In genomic region chr9:121354792-121355390, GRCm38 (mm10) we compare ENCODE assay signal across 8 mouse cellular contexts. TPM values are rescaled to one million over a fixed set of nuclear protein-coding genes. Genes with fewer than 3 reads are reported as not detected.
DNase-seq lines count a peak whose midpoint lies in the region; ATAC-seq and TF ChIP-seq lines count a peak whose summit lies in the region.

No protein-coding gene starts in this region.

- ATAC-seq in midbrain, embryonic 11.5 days (ENCODE audit: low FRiP score) = no peak
- no peak for ATAC-seq in heart, embryonic 12.5 days (ENCODE audit: insufficient number of reproducible peaks, low FRiP score)
- ATAC-seq in limb, embryonic 14.5 days (ENCODE audit: low FRiP score, low read depth) = no peak

- H3K4me1 ChIP-seq in midbrain, embryonic 10.5 days = peaks cover 72% of the 10 kb centered on the region
- peaks cover 26% of the 10 kb centered on the region for H3K4me1 ChIP-seq in midbrain, embryonic 11.5 days (ENCODE audit: control insufficient read depth, insufficient read depth, low read length)
- H3K4me1 ChIP-seq in bone marrow, adult 2 months (ENCODE audit: control insufficient read depth, insufficient read depth, low read length) = peaks cover 6% of the 10 kb centered on the region; the same call in 1 of the 2 replicates
- H3K4me1 ChIP-seq in heart, embryonic 12.5 days (replicated peaks) = peaks cover 87% of the 10 kb centered on the region
- H3K4me1 ChIP-seq in limb, embryonic 14.5 days (ENCODE audit: control insufficient read depth, insufficient read depth, low read length) = peaks cover 54% of the 10 kb centered on the region

- 81% methylated on average over 4 of the region's 4 CpGs for WGBS in midbrain, embryonic 10.5 days
- 83% methylated on average over 4 of the region's 4 CpGs for WGBS in midbrain, embryonic 11.5 days
- 76% methylated on average over 4 of the region's 4 CpGs for WGBS in bone marrow, adult 2 months
- WGBS in heart, embryonic 12.5 days = 73% methylated on average over 4 of the region's 4 CpGs
- 75% methylated on average over 4 of the region's 4 CpGs for WGBS in limb, embryonic 14.5 days

- no peak overlapping the region for H3K9ac ChIP-seq in midbrain, embryonic 11.5 days (ENCODE audit: low read length)
- H3K9ac ChIP-seq in heart, embryonic 12.5 days = peak overlapping the region; percentile 39; the same call in 1 of the 2 replicates
- no peak overlapping the region for H3K9ac ChIP-seq in limb, embryonic 14.5 days (ENCODE audit: low read depth, low read length, severe bottlenecking)

- TF ChIP-seq POLR2A in bone marrow, adult 2 months (IDR thresholded peaks at IDR 0.05; ENCODE audit: borderline replicate concordance, control insufficient read depth, low read depth, low read length) = no peak
- TF ChIP-seq POLR2A in limb, embryonic 14.5 days (IDR thresholded peaks at IDR 0.05; ENCODE audit: borderline replicate concordance, extremely low read depth, insufficient read depth, insufficient read length) = no peak

- H3K27ac ChIP-seq in midbrain, embryonic 10.5 days (replicated peaks) = peak overlapping the region; percentile 55
- H3K27ac ChIP-seq in midbrain, embryonic 11.5 days (ENCODE audit: low read depth, low read length) = no peak overlapping the region
- no peak overlapping the region for H3K27ac ChIP-seq in bone marrow, adult 2 months (ENCODE audit: control insufficient read depth, insufficient read depth, low read depth, low read length, poor library complexity)
- H3K27ac ChIP-seq in heart, embryonic 12.5 days (ENCODE audit: poor library complexity, severe bottlenecking) = peak overlapping the region; percentile 76
- H3K27ac ChIP-seq in limb, embryonic 14.5 days (replicated peaks; ENCODE audit: low read depth, low read length) = peak overlapping the region; percentile 85

- H3K27me3 ChIP-seq in midbrain, embryonic 10.5 days (ENCODE audit: low read depth, poor library complexity, severe bottlenecking) = no peaks in the 10 kb centered on the region
- H3K27me3 ChIP-seq in midbrain, embryonic 11.5 days (ENCODE audit: control insufficient read depth, insufficient read depth, low read length) = no peaks in the 10 kb centered on the region
- no peaks in the 10 kb centered on the region for H3K27me3 ChIP-seq in heart, embryonic 12.5 days (replicated peaks)
- no peaks in the 10 kb centered on the region for H3K27me3 ChIP-seq in limb, embryonic 14.5 days (ENCODE audit: control insufficient read depth, insufficient read depth, low read length)

- peak; percentile 79 for TF ChIP-seq CTCF in bone marrow, adult 2 months (IDR thresholded peaks at IDR 0.05; ENCODE audit: control insufficient read depth, insufficient read depth, low read length)

- H3K4me2 ChIP-seq in midbrain, embryonic 11.5 days = no peak overlapping the region
- no peak overlapping the region for H3K4me2 ChIP-seq in heart, embryonic 12.5 days
- H3K4me2 ChIP-seq in limb, embryonic 14.5 days (replicated peaks; ENCODE audit: low read depth, low read length, severe bottlenecking) = no peak overlapping the region

- DNase-seq in midbrain, embryonic 10.5 days (ENCODE audit: low spot score) = no peak
- no peak for DNase-seq in midbrain, embryonic 11.5 days (ENCODE audit: low spot score, missing footprints)
- DNase-seq in limb, embryonic 14.5 days (ENCODE audit: low spot score) = no peak
- peak; percentile 42 to 64 for DNase-seq in natural killer cell, adult 2 months (ENCODE audit: low spot score in 2 of 2)
- no peak for DNase-seq in frontal cortex, adult 2 months (ENCODE audit: extremely low spot score in 1 of 2, low spot score in 1 of 2)
- DNase-seq in left cerebral cortex, adult 11 months (ENCODE audit: low spot score) = no peak

- no peak overlapping the region for H3K4me3 ChIP-seq in midbrain, embryonic 10.5 days
- no peak overlapping the region for H3K4me3 ChIP-seq in midbrain, embryonic 11.5 days (ENCODE audit: low read depth, low read length)
- H3K4me3 ChIP-seq in bone marrow, adult 2 months (replicated peaks; ENCODE audit: control insufficient read depth, low read depth, low read length) = no peak overlapping the region
- no peak overlapping the region for H3K4me3 ChIP-seq in heart, embryonic 12.5 days
- no peak overlapping the region for H3K4me3 ChIP-seq in limb, embryonic 14.5 days (replicated peaks; ENCODE audit: low read length)

- no peaks in the 10 kb centered on the region for H3K36me3 ChIP-seq in midbrain, embryonic 10.5 days
- no peaks in the 10 kb centered on the region for H3K36me3 ChIP-seq in midbrain, embryonic 11.5 days (ENCODE audit: control insufficient read depth, insufficient read depth, low read length)
- H3K36me3 ChIP-seq in heart, embryonic 12.5 days = no peaks in the 10 kb centered on the region
- no peaks in the 10 kb centered on the region for H3K36me3 ChIP-seq in limb, embryonic 14.5 days (ENCODE audit: control insufficient read depth, insufficient read depth, low read length)

- H3K9me3 ChIP-seq in midbrain, embryonic 10.5 days (replicated peaks) = no peaks in the 10 kb centered on the region
- H3K9me3 ChIP-seq in midbrain, embryonic 11.5 days (ENCODE audit: control insufficient read depth, low read length) = no peaks in the 10 kb centered on the region
- no peaks in the 10 kb centered on the region for H3K9me3 ChIP-seq in heart, embryonic 12.5 days (replicated peaks)
- no peaks in the 10 kb centered on the region for H3K9me3 ChIP-seq in limb, embryonic 14.5 days (ENCODE audit: control insufficient read depth, low read length)

RNA-seq across cellular contexts. Expression of gene Trak1, which starts 57.6 kb away (rescaled TPM):
- polyA plus RNA-seq in midbrain, embryonic 10.5 days (2016; fragmentation: Nextera tagmentation; extraction: Ambion mirVana) = 26.5 and 29.7 TPM in 2 replicates
- polyA plus RNA-seq in midbrain, embryonic 11.5 days (2014; fragmentation: Nextera tagmentation; extraction: Ambion mirVana) = 19.2 and 20.5 TPM in 2 replicates
- polyA plus RNA-seq in bone marrow, adult 2 months (2011; ENCODE audit: insufficient read depth, insufficient read length, low replicate concordance, missing spikeins) = 14.1 and 29.4 TPM in 2 replicates
- polyA plus RNA-seq in heart, embryonic 12.5 days (2016; fragmentation: Nextera tagmentation; extraction: Ambion mirVana) = 37.3 and 42.0 TPM in 2 replicates
- polyA plus RNA-seq in limb, embryonic 14.5 days (2012; rRNA removed) = 31.2 and 37.5 TPM in 2 replicates
- polyA plus RNA-seq in limb, embryonic 14.5 days (2014; fragmentation: Nextera tagmentation; extraction: Ambion mirVana) = 20.0 and 20.8 TPM in 2 replicates
- 136 and 139 TPM in 2 replicates for polyA plus RNA-seq in frontal cortex, adult 2 months (2012; rRNA removed)

Comparison
In these comparisons a context has a peak if more than half of its experiments do, and no peak if none do; other contexts are left out.
1. H3K27ac ChIP-seq: peak in midbrain, embryonic 10.5 days (single experiment), heart, embryonic 12.5 days (single experiment) and limb, embryonic 14.5 days (single experiment); none in midbrain, embryonic 11.5 days (single experiment) and bone marrow, adult 2 months (single experiment).
2. DNase-seq: peak in natural killer cell, adult 2 months (2 of 2); none in midbrain, embryonic 10.5 days (single experiment), midbrain, embryonic 11.5 days (single experiment), limb, embryonic 14.5 days (single experiment), frontal cortex, adult 2 months (0 of 2) and left cerebral cortex, adult 11 months (single experiment).